Mouse (Mus musculus) left cerebral cortex, postnatal 4 days (tissue): Measurements from ENCODE around the gene Gm10197. TPM values are rescaled to one million over a fixed set of nuclear protein-coding genes. Genes with fewer than 3 reads are reported as not detected.
A peak's percentile ranks its signal among the peaks of the same experiment; 100 is the strongest.
"Not testable (repeated sequence)": the region's sequence is repeated elsewhere in the genome, so short reads cannot be mapped to it uniquely, and the experiment has no call there.

Source experiments
- DNase-seq: peaks from one replicate; pipeline ENCODE4 v3.0.0-alpha.2; 2022
- intact Hi-C: fragments of 180-260 bp; cut with DNase I; formaldehyde crosslinking; loops from one replicate; pipeline ENCODE4 v1.15.1; 2025
- total RNA-seq, 2 experiments: library from RNA; stranded (reverse); gene quantifications; 2 replicates each; pipeline ENCODE4 v1.2.3; 2021

Gm10197 gene
- total RNA-seq, 2 experiments from 2014 or later = not detected

DNA sequence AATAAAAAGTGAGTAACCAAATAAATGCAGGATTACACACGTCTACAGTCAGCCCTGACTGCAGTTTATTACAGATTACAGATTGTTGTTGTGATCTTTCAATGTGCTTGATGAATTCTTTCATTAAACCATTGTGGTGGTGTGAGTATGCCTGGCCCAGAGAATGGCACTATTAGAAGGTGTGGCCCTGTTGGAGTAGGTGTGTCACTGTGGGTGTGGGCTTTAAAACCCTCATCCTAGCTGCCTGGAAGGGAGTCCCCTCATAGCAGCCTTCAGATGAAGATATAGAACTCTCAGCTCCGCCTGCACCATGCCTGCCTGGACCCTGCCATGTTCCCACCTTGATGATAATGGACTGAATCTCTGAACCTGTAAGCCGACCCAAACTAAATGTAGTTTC lies 23.4 kb upstream of the Gm10197 start:
- DNase-seq = not testable (repeated sequence)
- intact Hi-C loops = loop anchor here (1.0 to 10.0 kb wide), 2 partner anchors 184 to 240 kb away; no protein-coding TSS in a partner anchor

DNA sequence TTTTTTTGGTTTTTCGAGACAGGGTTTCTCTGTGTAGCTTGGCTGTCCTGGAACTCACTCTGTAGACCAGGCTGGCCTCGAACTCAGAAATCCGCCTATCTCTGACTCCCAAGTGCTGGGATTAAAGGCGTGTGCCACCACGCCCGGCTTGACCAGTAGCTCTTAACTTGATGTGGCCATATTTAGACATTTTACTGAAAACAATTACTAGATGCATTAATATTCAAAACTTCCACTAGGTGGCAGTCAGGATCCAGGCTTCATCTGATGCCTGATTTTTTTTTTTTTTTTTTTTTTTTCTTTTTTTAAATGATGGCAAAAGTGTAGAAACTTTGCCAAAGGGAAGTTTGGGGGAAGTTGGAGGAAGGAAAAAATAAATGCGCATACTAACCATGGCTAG lies 23.0 kb upstream of the Gm10197 start:
- intact Hi-C loops = loop anchor here (10.0 kb wide), 1 partner anchor 240 kb away; no protein-coding TSS in a partner anchor
- DNase-seq = peak; percentile 24

DNA sequence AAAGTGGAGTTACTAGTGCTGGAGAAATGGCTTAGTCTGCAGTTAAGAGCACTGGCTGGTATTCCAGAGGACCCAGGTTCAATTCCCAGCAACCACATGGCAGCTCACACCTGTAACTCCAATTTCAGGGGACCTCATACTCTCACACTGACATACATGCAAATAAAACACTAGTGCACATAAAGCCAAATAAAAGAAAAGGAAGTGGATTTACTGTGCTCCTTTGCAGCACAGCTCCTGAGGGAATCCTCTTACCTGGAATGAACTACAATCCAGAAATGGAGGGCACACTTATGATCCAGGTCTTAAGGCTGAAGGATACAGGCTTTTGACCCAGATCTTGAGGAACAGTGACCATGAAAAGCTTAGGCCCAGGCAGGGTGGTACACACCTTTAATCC lies 22.1 kb upstream of the Gm10197 start:
- DNase-seq = no peak
- intact Hi-C loops = loop anchor here (10.0 kb wide), 1 partner anchor 241 kb away; no protein-coding TSS in a partner anchor

DNA sequence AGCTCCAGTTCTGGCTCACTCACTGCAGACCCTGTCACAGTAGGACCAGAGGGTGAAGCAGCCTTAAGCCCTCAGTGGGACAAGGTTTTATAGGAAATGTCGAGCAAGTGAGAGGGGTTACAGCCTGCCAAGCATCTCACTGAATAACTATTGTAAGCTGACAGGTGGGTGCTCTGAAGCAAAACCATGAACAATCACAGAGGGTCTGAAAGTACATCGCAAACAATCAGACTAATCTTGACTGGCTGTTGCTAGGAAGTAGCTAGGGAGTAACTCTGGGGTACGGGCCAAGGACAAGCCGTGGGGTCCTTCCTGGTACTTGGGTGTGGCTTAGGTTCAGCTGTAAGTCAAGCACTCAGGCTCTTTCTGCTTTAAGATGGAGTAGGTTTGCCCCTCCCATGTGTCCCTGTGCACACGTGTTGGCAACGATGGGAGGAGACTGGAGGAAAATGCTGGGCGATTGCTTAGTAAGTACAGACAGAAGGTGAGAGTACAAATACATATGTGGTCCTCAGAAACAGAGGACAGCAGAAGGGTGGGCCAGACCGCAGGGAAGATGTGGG lies 21.3 kb upstream of the Gm10197 start:
- intact Hi-C loops = loop anchor here (10.0 kb wide), 1 partner anchor 242 kb away; no protein-coding TSS in a partner anchor
- DNase-seq = no peak

DNA sequence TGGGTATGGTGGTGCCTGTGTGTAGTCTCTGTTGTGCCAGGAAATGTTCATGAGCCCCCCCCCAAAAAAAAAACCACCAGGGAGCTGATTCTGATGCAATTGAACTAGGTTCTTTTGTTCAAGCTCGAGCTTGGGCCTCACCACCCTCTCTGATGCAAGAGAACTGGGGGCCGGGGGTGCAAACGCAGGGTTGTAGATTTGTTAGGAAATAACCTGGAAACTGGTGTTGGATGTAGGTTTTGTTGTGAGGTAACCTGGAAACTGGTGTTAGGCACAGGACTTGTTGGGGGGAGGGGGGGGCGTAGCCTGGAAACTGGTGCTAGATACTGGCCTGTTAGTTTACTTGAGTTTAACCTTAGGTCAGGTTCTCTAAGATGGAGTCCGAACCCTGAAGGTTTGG lies 20.2 kb upstream of the Gm10197 start:
- DNase-seq = no peak
- intact Hi-C loops = loop anchor here (10.0 kb wide), 1 partner anchor 243 kb away; no protein-coding TSS in a partner anchor

DNA sequence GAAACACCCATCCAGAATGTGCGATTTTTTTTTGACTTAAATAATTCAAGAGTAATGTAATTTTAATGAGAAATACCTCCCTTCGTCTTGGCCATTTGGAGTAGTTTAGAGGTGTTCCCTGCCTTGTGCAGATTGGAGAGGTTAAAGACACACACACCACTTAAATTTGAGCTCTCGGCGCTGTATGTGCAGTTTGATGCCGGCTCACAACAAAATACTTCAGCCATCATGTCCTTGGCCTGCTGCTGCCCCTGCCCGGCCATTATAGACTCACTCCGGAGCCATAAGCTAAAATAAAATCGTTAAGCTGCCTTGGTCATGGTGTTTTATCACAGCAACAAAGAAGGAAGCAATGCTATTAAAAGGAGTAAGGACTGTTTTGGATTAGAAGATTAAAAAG lies 19.8 kb upstream of the Gm10197 start:
- no peak for DNase-seq
- intact Hi-C loops = loop anchor here (10.0 kb wide), 1 partner anchor 243 kb away; no protein-coding TSS in a partner anchor

DNA sequence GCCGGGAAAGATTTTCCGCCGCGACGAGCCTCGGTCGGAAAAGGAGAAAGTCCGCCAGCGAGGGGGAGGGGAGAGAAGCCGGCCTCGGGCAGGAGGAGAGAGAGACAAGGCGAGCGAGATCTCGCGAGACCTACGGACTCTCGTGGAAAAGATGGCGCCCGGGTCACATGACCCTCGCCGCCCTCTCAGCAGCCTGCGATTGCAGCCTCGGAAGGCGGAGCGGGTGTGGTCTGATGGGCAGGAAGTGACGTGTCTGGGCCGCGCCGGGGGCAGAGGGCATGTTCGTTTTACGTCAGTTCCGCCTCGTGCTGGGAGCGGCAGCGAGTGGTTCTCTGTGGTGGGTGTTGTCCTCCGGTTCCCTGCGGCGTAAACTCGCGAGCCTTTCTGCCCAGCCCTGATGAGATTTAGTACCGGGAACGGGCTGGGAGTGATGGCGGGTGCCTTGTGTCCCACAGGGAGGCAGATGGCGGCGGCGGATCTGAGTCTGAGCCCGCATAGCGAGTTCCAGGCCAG lies 19.0 kb upstream of the Gm10197 start, which contains the start of gene Smndc1:
TSS of gene Smndc1 (minus strand) at position 84 of the 513 bp plus-strand sequence.
- DNase-seq = peak; percentile 100
- intact Hi-C loops = loop anchor here (10.0 kb wide), 1 partner anchor 244 kb away; no protein-coding TSS in a partner anchor

DNA sequence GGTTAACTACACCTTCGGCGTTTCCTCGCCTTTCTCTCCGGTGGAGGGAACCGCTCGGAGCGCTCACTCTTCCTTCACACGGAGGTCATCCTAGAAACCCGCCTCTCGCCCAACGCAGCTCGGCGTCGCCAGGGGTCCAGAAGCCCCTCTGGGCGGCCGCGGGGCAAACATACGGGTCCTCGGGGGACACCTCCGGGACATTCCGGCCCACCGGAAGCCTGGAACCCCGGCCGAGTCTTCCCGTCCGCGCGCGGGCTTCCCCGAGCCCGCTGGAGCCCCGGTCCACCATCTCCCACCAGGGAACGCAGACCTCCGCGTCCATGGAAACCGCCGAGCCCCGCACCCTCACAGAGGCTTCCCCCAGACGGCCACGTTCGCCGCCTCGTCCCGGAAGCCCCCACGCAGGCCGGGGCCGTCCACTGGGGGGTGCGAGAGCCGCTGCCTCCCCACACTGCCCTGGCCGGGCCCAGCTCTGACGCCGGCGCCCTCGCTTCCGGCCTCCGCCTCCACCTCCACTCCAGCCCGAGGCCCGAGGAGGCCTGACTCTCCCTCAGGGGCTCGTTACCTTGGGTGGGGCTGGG lies 18.4 kb upstream of the Gm10197 start:
- DNase-seq = no peak
- intact Hi-C loops = loop anchor here (10.0 kb wide), 1 partner anchor 245 kb away; no protein-coding TSS in a partner anchor

DNA sequence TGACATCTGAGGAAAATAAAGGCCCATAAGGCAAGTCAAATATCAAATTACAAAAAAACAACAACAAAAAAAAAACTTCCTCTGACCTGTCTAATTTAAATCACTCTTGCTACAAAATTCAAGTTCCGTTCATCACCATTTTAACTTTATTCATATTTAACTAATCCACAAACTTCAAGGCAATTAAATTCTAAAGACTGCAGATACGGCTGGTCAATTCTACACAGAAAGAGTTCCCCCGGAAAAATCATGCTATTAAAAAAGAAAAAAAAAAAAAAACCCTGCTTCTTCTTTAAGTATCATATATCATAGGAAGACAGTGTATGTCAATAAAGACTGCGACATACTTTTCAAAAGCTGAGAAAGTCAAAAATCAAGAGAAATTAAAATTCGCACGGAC lies 17.9 kb upstream of the Gm10197 start:
- intact Hi-C loops = no loop called here
- DNase-seq = no peak

DNA sequence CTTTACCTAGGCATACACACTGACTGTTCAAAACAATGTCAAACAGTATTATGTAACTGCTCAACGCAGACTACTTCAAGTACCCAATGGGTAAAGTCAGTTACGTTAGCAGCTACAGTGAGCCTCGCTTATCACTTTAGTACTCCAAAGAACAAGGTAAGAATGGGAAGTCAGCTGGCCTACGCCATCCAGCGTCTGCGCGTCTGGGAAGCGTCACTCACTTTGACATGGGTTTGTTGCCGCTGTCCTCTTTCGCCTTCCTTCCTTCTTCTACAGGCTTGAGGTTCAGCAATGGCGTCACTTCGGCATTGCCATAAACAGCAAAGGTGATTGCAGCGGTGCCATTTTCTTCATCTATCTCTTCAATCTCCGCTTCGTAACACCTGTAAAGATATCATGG lies 11.8 kb upstream of the Gm10197 start:
- intact Hi-C loops = no loop called here

DNA sequence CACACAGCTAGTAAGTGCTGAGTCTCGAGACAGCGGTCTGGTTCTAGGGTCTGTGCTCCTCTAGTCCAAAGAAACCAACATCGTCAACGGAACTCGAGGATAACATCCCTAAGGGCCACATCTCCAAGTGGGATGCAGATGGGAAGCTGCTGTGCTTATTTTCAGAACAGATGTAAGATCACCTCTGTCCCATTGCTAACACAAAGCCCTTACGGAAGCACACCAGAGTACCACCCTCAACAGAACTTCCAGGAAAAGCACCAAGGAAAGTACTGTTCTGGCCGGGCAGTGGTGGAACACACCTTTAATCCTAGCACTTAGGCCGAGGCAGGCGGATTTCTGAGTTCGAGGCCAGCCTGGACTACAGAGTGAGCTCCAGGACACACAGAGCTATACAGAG lies 6.9 kb upstream of the Gm10197 start:
- intact Hi-C loops = loop anchor here (10.0 kb wide), 1 partner anchor 374 kb away; no protein-coding TSS in a partner anchor
- no peak for DNase-seq

More for the DNA sequence above, 11.8 kb upstream of the Gm10197 start:
- DNase-seq = no peak

DNA sequence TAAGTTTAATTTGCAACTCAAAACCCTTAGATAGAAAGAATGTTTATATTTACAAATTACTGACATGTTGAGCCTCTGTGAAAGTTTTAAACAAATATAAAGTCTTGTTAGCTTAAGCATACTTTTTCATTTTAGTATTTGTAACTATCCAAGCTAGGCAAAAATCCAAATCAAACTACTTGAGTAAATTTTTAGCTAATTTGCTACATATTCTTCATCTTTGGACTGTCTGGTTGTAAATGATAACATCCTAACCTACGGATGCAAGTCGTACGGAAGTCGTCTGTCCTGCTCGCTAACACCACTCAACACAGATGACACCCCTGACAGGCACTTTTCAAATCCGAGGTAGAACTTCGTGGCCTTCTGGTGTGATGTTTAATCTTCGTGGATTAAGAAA lies 6.1 kb upstream of the Gm10197 start:
- intact Hi-C loops = loop anchor here (10.0 kb wide), 1 partner anchor 373 kb away; no protein-coding TSS in a partner anchor
- DNase-seq = no peak

DNA sequence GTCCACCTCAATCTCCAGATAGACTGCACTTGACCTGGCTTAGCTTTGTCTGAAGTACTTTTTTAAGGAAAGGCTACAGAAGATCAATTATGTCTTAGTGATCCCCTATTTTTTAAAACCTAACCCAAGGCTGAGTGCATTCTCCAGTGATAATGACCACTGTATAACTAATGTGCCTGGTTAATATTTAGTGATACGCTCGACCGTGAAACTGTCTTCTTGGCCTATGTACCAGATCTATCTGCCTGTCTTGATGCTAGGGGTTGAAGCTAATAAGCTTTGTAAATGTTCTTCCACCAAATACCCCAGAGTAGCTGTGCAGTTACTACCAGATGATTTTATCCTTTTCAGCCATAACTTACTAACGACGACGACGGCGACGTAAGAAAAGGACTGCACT lies 4.2 kb upstream of the Gm10197 start:
- DNase-seq = no peak
- intact Hi-C loops = loop anchor here (10.0 kb wide), 1 partner anchor 371 kb away; no protein-coding TSS in a partner anchor

DNA sequence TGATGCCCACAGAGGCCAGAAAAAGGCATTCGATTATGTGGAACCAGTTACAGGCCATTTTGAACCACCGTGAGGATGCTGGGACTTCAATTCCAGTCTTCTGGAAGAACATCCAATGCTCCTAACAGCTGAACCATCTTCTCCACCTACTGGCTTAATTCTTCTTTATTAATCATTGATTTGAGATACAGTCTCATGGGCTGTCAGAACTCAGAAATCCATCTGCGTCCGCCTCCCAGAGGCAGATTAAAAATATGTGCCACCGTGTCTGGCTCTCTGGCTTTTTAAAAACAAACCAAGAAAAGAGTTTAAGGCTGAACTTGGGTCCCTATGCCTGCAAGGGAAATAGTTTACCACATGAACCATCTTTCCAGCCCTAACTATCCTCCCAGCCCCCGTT lies 3.7 kb upstream of the Gm10197 start:
- intact Hi-C loops = loop anchor here (10.0 kb wide), 1 partner anchor 370 kb away; no protein-coding TSS in a partner anchor
- no peak for DNase-seq

DNA sequence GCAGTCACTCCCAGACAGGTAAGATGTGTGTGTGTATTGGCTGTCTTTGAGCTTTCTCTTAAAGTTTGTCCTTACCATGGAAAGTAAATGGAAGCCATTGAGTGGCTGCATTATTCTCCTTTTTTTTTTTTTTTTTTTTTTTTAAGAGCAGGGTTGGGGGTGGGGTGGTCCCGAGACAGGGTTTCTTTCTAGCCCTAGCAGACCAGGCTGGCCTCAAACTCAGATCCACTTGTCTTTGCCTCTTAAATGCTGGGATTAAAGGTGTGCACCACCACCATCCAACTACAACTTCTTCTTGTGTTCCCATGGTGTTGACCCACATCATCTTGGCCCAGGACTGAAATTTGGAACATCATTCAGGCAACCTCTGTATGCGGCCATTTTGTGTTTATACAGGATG lies 2.0 kb upstream of the Gm10197 start:
- DNase-seq = no peak
- intact Hi-C loops = loop anchor here (10.0 kb wide), 1 partner anchor 369 kb away; no protein-coding TSS in a partner anchor

DNA sequence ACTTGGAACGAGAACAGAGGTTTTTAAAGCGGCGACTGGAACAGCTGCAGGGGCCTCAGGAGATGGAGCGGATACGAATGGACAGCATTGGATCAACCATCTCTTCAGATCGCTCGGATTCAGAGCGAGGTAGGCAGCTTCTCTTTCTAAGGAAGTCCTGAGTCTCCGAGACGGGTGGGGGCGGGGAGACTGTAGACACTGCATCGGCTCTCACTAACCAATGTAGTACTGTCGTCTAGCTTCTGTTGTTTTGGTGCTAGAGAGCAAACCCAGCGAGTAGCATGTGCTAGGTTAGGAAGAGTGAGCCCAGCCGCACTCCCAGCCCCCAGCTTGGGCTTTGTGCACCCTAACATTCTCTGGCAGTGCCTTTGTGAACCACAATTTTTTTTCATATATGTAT lies 1.3 kb downstream of the Gm10197 start:
- intact Hi-C loops = loop anchor here (10.0 kb wide), 1 partner anchor 365 kb away; no protein-coding TSS in a partner anchor
- DNase-seq = no peak

DNA sequence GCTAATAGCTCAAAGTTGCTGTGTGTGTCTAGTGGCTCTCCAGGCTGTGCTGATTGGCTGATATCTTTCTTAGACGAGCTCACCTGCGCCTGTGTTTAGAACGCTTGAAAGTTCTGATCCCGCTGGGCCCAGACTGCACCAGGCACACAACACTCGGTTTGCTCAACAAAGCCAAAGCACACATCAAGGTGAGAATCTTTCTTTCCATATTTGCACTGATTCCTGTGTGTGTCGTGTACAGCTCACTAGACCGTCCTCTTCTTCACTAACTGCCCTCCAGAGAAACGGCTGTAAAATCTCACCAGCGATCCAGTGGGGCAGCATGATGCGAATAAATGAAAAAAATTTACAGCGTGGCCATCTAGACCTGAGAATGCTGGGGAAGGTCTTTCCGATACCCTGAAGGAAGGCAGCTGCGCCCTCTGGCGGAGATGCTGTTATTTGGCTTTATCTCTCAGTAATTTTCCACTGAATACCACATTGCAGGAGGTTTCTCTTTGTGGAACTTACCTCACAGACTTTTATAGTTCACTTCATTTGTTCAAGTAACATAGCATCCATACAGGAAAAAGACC lies 2.0 kb downstream of the Gm10197 start:
- DNase-seq = peak; percentile 89
- intact Hi-C loops = loop anchor here (5.0 to 10.0 kb wide), 3 partner anchors 57 to 365 kb away; partner anchors contain the start of gene Mxi1

DNA sequence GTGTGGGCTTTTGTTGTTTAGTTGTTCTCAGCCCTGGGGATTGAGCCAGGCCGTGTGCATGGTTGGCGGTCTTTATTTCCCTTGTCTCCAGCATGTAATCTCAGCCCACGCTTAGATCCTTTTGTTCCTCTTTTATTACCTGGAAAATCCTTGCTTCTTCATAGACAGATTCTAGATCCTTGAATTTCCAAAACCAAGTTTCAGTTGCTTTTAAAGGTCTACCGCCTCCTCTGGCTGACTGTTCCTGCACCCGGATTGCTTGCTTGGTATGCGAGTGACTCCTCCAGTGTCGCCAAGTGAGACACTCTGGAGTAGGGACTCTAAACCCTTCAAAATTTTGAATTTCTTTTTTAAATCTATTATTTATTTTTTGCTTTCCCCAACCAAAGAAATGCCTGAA lies 4.7 kb downstream of the Gm10197 start:
- DNase-seq = no peak
- intact Hi-C loops = loop anchor here (5.0 kb wide), 2 partner anchors 55 to 120 kb away; partner anchors contain the start of gene Mxi1

DNA sequence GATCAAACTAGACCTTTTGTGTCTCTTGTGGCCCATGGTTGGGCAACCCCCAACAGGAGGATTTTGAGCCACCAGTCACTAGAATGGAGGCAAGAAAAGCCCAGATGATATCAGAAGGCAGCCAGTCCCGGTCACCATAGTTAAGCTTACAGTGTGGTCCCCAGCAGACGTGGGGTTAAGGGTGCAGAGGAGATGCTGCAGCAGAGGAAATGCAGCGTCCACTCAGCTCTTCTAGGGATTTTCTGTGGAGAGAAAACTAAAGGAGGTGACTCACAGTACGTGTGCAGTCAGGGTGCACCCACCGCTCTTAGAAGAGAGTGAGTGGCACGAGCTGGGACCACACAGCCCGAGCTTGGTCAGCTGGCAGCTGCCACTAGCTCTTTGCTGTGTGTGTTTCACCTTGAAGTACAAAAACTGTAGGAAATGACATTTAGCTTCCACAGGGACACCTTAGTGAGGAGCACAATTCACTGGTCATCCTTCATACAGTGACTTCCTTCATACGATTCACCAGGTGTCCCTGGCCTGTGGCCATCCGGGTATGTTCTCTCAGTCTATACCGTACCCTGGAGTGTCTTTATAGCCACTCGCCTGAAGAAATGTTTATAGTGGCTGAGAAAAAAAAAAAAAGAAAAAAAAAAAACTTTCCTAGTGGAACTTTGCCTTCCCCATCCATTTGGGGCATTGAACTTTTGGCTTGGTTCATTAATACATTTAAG lies 5.3 kb downstream of the Gm10197 start:
- intact Hi-C loops = loop anchor here (5.0 kb wide), 2 partner anchors 54 to 119 kb away; partner anchors contain the start of gene Mxi1

DNA sequence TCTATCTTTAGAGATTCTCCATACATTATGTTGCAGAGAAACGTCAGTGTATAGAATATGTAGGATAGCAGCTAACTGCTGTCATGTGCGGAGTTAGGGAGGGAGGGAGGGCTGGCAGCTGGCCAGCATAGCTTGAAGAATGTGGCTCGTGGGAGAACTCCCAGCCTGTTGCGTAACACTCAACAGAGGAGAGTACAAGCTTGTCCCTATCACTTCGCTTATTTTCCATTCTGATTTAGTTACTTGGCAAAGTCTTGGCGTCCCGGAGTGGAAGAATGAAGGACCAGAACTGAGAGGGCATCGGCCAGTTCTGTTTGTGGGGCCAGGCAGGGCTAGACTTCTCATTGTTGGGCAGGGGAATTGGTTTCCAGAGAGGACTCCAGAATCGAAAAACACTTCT lies 6.6 kb downstream of the Gm10197 start:
- peak; percentile 60 for DNase-seq
- intact Hi-C loops = loop anchor here (5.0 kb wide), 2 partner anchors 53 to 118 kb away; partner anchors contain the start of gene Mxi1

More for the DNA sequence above, 5.3 kb downstream of the Gm10197 start:
- DNase-seq = no peak
